Mouse (Mus musculus) T-helper 1 cell (primary cell): ENCODE results near the gene Neurl4.

Experiments used
- in situ Hi-C: fragments of 300-600 bp; cut with MboI, MseI; formaldehyde crosslinking; loops from one replicate; pipeline ENCODE4 v1.15.1; 2025; ENCODE audit warnings: high pct_unique_total_duplicates

The Neurl4 gene

GRCm38 (mm10) chr11:69881787-69882670, 18.8 kb upstream of the Neurl4 start:
- in situ Hi-C loops = no loop called here

DNA sequence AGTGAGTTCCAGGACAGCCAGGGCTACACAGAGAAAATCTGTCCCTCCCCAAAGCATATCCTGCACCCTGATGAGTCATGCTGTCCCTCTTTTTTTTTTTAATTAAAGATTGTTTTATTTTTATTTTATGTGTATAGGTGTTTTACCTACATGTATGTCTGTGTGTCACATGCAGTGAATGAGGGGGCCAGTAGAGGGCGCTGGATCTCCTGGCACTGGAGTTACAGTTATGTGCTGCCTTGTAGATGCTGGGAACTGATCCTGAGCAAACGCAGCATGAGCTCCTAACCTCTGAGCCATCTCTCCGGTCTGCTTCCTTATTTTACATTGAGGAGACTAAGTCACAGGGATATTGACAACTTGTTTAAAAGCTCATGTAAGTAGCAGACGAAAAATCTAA, 17.8 kb upstream of the Neurl4 start:
- in situ Hi-C loops = no loop called here

DNA sequence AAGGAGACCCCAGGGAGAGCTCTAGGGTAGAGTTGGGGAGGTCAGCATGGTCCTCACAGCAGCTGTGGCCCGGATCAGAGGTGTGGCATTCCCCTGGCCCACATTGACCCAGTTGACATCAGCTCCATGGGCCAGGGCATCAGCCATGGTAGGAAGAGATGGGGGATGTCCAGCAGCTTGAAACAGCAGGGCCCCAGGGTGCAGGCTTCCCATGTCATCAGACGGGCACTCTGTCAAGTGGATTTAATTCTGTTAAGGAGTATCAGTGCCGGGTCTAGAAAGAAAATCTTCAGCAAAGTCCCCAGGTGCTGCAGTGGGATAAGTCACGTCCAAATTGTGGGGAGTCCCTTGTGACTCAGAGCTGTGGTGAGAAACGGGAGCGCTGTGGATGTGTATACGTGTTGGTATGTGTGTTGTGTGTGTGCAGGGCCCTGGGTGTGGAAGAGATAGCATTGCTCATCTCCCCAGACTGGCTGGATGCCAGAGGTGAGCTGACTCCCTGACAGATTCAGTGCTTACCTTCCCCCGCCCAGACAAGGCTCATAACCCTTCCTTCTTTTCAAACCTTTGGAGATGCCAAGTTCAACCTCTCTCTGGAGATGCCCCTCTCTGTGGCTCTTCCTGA, 17.2 kb upstream of the Neurl4 start:
- in situ Hi-C loops = no loop called here

DNA sequence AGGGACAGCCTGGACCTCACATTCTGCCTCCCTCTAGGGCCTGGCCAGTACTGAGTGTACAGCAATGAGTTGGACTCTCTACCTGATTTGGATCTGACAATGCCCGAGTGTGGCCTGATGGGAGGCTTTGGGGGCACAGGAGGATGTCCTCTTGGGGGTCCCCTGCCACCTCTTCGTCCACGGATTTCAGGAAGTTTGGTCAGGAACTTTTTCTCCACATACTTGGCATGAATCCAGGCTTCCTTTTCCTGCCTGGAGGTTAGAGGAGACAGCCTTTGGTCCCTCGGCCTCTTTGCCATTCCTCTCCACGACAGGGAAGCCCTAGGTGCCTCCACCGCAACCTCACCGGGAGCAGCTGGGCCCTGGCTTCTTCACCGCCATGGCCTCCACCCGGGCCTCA, 16.6 kb upstream of the Neurl4 start:
- in situ Hi-C loops = no loop called here

DNA sequence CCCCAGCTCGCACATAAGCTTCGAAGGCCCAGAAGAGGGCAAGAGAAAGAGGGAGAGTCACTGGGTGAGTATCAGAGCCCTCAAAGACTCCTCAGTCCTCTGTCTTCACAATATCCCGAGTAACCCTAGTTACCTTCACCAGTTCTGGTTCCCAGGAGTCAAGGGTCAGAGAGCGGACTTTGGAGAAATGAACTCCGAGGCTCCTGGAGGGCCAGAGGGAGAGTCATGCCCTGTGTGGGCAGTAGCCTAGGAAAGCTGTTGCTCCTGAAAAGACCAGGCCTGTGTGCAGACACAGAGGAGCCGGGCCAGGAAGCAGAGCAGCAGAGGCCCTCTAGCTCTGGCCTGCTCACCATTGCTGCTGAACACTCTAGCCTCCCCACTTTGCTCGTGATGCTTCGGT, 16.2 kb upstream of the Neurl4 start:
- in situ Hi-C loops = no loop called here

- in situ Hi-C loops = no loop called here
Observed at GRCm38 (mm10) chr11:69886907-69887635, 13.8 kb upstream of the Neurl4 start.

DNA sequence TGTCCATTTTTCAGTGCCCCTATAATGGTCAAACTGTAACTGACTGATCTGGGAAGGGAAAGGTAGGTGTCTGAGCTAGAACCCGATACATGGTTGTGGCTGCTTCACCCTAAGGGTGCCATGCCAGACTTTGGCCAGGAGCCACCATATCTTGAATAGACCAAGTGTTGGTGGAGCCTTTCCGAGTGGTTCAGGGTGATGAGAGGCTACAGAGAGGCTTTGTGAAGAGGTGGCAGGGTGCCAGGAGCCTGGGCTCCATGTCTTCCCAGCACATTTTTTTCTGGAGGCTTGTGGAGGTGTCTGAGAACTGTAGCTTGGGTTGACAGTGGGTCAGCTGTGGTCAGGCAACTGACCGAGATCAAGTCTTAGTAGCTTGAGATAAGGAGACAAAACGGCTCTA, 9.4 kb upstream of the Neurl4 start:
- in situ Hi-C loops = no loop called here

DNA sequence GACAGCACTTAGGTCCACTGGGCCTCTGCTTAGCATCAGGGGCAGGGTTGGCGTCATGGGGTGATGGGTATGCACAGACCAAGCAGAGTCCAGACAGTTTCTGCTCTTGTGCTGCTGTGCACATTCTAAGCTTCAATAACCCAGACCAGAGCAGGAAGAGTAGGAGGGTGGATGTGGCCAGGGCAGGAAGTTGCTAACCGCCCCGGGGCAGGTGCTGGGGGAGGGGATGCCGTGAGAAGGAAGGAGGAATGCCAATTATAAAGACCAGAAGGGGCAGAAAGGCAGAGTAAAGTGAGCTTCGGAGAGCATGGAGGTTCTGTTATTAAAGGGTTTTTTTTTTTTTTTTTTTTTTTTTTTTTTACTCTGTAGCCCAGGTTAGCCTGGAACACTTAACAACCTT, 6.2 kb upstream of the Neurl4 start:
- in situ Hi-C loops = no loop called here

DNA sequence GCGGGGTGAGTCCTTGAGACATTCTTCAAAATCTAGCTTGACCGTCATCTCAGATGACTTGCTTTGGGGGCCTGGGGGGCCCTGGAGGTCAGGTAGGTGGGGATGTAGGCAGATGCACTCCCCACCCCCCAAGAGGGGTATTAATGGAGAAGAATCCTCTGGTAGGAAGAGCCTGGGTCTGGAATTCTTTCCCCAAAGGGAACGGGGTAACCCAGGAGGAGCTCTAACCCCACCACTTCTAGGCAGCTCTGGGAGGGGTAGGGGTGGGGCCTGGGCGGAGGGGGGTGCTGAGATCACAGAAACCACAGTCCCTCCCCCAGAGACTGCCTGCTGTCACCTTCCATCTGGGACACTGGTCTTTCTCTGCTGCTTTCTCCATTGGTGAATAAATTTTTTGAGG, 5.6 kb upstream of the Neurl4 start, which contains the start of gene Acap1:
Gene Acap1, minus strand, starts transcription at position 249 of the 400 bp plus-strand sequence.
- in situ Hi-C loops = no loop called here

- in situ Hi-C loops = no loop called here
Observed at GRCm38 (mm10) chr11:69899870-69900269, 1.0 kb upstream of the Neurl4 start.

DNA sequence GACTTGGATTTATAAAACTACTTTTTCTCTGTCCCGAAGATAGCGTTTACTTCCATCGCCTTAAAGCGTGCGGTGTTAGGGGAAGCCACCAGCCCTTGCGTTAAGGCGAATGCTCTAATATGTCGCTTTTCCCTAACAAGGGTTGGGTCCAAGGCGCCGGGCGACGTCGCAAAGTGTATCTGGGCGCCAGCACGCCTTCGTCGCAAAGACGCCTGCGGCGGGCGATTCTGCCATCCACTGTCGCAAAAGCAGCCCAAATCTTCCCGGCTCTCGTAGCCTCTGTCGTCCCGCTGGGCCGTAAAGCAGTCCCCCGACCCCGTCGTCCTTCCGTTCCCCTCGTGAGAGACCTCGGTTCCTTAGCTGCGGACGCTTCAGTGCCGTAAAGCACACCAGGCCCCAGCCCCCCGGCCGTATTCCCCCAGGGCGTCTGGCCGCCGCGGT, 554 bp downstream of the Neurl4 start:
- in situ Hi-C loops = no loop called here

GRCm38 (mm10) chr11:69901993-69902392, 1.1 kb downstream of the Neurl4 start:
- in situ Hi-C loops = no loop called here

- in situ Hi-C loops = no loop called here
Observed at GRCm38 (mm10) chr11:69902972-69903371, 2.1 kb downstream of the Neurl4 start.

- in situ Hi-C loops = no loop called here
Observed at GRCm38 (mm10) chr11:69904311-69904710, 3.4 kb downstream of the Neurl4 start.

DNA sequence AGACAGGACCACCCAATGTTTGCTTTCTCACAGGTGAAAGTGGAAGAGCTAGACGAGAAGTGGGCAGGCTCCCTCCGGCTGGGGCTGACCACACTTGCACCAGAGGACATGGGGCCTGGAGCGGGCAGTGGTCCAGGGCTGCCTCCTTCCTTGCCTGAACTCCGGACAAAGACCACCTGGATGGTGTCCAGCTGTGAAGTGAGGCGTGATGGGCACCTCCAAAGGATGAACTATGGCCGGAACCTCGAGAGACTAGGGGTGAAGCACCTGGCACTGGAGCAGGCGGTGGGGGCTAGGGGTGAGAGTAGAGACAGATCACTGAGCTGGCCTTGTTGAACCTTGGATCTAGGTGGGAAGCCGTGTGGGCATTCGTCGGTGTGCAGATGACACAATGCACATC, 7.8 kb downstream of the Neurl4 start:
- in situ Hi-C loops = no loop called here

- in situ Hi-C loops = no loop called here
Observed at GRCm38 (mm10) chr11:69909174-69909573, 8.3 kb downstream of the Neurl4 start.

DNA sequence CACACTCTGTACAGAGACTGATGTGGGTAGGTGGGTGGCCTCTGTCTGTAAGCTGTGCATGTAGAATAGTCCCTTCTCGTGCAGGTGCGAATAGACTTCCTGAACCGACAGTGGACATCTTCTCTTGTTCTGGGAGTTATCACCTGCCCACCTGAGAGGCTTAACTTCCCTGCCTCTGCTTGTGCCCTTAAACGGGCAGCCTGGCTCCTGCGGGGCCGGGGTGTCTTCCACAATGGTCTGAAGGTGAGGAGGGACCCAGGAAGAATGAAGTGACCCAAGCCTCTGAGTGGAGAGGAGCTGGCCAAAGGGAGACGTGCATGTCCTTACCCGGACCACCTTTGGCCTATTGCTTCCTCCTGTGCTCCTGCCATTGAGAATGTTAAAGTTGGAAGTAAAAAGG, 9.3 kb downstream of the Neurl4 start:
- in situ Hi-C loops = no loop called here

GRCm38 (mm10) chr11:69910781-69911560, 10.1 kb downstream of the Neurl4 start:
- in situ Hi-C loops = no loop called here

GRCm38 (mm10) chr11:69911701-69912100, 10.8 kb downstream of the Neurl4 start:
- in situ Hi-C loops = no loop called here

GRCm38 (mm10) chr11:69912716-69913530, 12.1 kb downstream of the Neurl4 start:
- in situ Hi-C loops = no loop called here
